Mouse (Mus musculus) hindbrain, embryonic 14.5 days (tissue): Measurements from ENCODE around the gene Fryl. TPM values are rescaled to one million over a fixed set of nuclear protein-coding genes. Genes with fewer than 3 reads are reported as not detected.

Source experiments
- ATAC-seq: fragments of 200-750 bp; cut with Nextera tagmentation; 2 replicates; pipeline ENCODE4 v1.8.0; 2017; ENCODE audit warnings: moderate number of reproducible peaks, mild to moderate bottlenecking, moderate TSS enrichment, moderate library complexity; ENCODE audit not compliant: low FRiP score
- DNase-seq: peaks from one replicate; pipeline ENCODE4 v3.0.0-alpha.2; 2015; ENCODE audit warnings: low spot score
- H3K27ac ChIP-seq: fragments of 300-500 bp; sonication (generic); 2 replicates; pipeline ENCODE4 v1.5.1; 2014; ENCODE audit warnings: mild to moderate bottlenecking, moderate library complexity
- H3K27me3 ChIP-seq: fragments of 300-500 bp; sonication (generic); 2 replicates; pipeline ENCODE4 v1.6.1; 2014; ENCODE audit warnings: mild to moderate bottlenecking, low read length, mixed read lengths; ENCODE audit not compliant: control insufficient read depth, insufficient read depth
- H3K36me3 ChIP-seq: fragments of 300-500 bp; sonication (generic); replicated peaks from 2 replicates; pipeline ENCODE4 v1.6.1; 2014; ENCODE audit not compliant: control insufficient read depth, insufficient read depth
- H3K4me1 ChIP-seq: fragments of 300-500 bp; sonication (generic); replicated peaks from 2 replicates; pipeline ENCODE4 v1.6.1; 2014; ENCODE audit warnings: antibody characterized with exemption, low read length, mixed read lengths; ENCODE audit not compliant: control insufficient read depth, insufficient read depth
- H3K4me2 ChIP-seq: fragments of 300-500 bp; sonication (generic); replicated peaks from 2 replicates; pipeline ENCODE4 v1.6.1; 2014; ENCODE audit warnings: mild to moderate bottlenecking, moderate library complexity
- H3K4me3 ChIP-seq: fragments of 300-500 bp; sonication (generic); replicated peaks from 2 replicates; pipeline ENCODE4 v1.5.1; 2014; ENCODE audit warnings: mild to moderate bottlenecking, low read length
- H3K9ac ChIP-seq: fragments of 300-500 bp; sonication (generic); 2 replicates; pipeline ENCODE4 v1.6.1; 2014
- H3K9me3 ChIP-seq: fragments of 300-500 bp; sonication (generic); 2 replicates; pipeline ENCODE4 v1.6.1; 2016; ENCODE audit warnings: low read length; ENCODE audit not compliant: control insufficient read depth
- WGBS: fragments of 180-500 bp; shearing (Covaris S2); extraction: QIAGEN DNeasy Blood & Tissue Kit; methylation state at CpG from one replicate; pipeline ENCODE4 v1.1.7; 2014; 5-methylcytosine and 5-hydroxymethylcytosine counted together
- polyA plus RNA-seq: library from polyadenylated mRNA; unstranded; fragments of >200 nt; fragmentation: Nextera tagmentation; extraction: Ambion mirVana; gene quantifications from 2 replicates; pipeline ENCODE4 v1.2.1, GENCODE M21; 2014

Gene Fryl
- polyA plus RNA-seq, 1 experiment from 2014 or later: 40.7 TPM

- ATAC-seq: peak; percentile 61; the same call in 1 of the 2 replicates
- WGBS: 62% methylated on average over 18 of the region's 18 CpGs
- H3K9ac ChIP-seq: peak overlapping the region; percentile 28; the same call in 1 of the 2 replicates
These were observed 88.2 kb downstream of the Fryl start for GRCm38 (mm10) chr5:73167976-73168768.

DNA sequence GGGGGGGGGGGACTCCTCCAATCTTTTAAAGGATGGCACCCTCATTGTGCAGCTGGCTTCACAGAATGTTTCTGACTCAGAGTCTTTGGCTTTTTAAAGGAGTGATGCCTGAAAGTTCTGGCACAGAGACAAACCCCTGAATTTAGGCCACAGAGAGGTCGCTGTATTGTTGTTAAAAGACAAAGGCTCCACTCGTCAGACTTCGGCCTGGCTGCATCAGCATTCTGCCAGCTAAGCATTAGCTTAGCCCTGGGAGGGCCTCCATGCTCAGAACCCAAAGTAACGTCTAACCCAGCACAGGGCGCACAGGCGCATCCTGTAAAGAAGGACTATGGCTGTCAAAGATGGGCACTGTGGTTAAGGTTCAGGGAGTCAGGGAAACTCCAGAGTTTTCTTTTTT lies 92.4 kb downstream of the Fryl start:
- Histone ChIP-seq H3K27me3 (no peaks in the 10 kb centered on the region), H3K4me2 (no peak overlapping the region), H3K36me3 (no peaks in the 10 kb centered on the region), H3K4me1 (peaks cover 22% of the 10 kb centered on the region), H3K9me3 (no peaks in the 10 kb centered on the region), H3K4me3 (no peak overlapping the region), H3K27ac (no peak overlapping the region), H3K9ac (no peak overlapping the region)
- DNase-seq (no peak), ATAC-seq (no peak)
- WGBS: 24% methylated on average over 6 of the region's 6 CpGs

More at GRCm38 (mm10) chr5:73167976-73168768, 88.2 kb downstream of the Fryl start:
- Histone ChIP-seq H3K4me3 (no peak overlapping the region), H3K27me3 (no peaks in the 10 kb centered on the region), H3K36me3 (no peaks in the 10 kb centered on the region), H3K27ac (peak overlapping the region; percentile 47), H3K4me2 (peak overlapping the region; percentile 34), H3K4me1 (peaks cover 25% of the 10 kb centered on the region), H3K9me3 (no peaks in the 10 kb centered on the region)
- peak; percentile 58 for DNase-seq

DNA sequence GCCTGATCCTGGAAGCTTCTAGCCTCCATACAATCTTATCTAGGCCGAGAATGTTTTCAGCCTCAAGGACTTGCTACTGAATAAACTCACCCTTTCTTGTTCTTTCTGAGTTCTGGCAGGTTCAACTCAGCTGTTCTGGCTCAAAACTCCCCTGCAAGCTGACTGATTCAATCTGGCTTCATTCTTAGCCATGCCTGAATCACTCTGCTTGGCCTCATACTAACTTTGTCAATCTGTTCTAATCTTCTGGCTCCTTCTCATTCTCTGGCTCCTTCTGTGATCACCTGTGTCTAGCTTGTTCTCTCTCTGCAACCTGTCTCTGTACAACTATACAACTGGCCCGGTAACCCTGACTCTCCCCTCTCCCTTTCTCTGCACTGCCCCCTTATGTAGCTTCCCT lies 93.9 kb downstream of the Fryl start:
- WGBS: 81% methylated on average over 2 of the region's 2 CpGs
- Histone ChIP-seq H3K36me3 (no peaks in the 10 kb centered on the region), H3K4me3 (no peak overlapping the region), H3K9me3 (no peaks in the 10 kb centered on the region), H3K27me3 (no peaks in the 10 kb centered on the region), H3K4me1 (peaks cover 8% of the 10 kb centered on the region; the same call in 1 of the 2 replicates), H3K4me2 (no peak overlapping the region), H3K9ac (no peak overlapping the region), H3K27ac (no peak overlapping the region)
- DNase-seq: no peak
- no peak for ATAC-seq

DNA sequence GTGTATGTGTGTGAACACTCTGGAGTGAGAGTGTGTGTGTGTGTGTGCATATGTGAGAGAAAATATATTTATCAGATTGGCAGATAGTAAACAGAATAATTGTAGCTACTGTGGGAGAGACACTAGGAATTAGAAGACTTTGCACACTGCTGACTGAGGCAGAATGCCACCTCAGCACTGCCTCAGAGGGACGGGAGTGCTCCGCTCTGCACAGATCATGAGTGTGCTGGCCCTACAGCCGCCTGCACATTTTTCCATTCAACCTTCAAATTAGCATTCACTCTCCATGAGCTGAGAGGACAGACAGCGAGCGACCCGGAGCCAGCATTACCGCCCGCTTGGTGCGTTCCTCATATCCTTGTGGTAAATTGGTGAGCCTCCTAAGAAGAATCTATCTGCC lies 96.0 kb downstream of the Fryl start:
- Histone ChIP-seq H3K4me3 (no peak overlapping the region), H3K9ac (no peak overlapping the region), H3K4me2 (no peak overlapping the region), H3K36me3 (no peaks in the 10 kb centered on the region), H3K9me3 (no peaks in the 10 kb centered on the region), H3K27me3 (no peaks in the 10 kb centered on the region), H3K4me1 (peaks cover 6% of the 10 kb centered on the region; the same call in 1 of the 2 replicates), H3K27ac (no peak overlapping the region)
- ATAC-seq: peak; percentile 36; the same call in 1 of the 2 replicates
- WGBS: 42% methylated on average over 9 of the region's 9 CpGs
- no peak for DNase-seq

DNA sequence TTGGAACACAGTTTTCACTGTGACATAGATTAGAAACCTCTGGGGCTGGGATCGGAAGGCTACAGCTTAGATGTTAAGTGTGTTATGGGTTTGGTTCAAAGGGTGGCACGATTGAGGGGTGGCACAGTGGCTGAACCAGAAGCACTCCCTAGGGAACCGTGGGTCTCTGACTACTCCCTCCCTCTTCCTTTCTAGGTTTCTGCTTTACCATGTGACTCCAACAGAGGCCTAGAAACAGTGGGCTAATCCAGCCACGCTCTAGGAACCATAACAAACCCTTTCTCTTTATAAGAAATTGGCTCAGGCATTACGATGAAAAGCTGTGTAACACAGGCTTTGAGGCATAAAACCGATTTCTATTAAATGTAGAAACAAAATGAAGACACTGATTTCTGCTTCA lies 98.9 kb downstream of the Fryl start:
- H3K4me1 ChIP-seq: no peaks in the 10 kb centered on the region
- H3K27me3 ChIP-seq: no peaks in the 10 kb centered on the region
- WGBS: 82% methylated on average over 6 of the region's 6 CpGs
- no peaks in the 10 kb centered on the region for H3K9me3 ChIP-seq
- H3K4me2 ChIP-seq: no peak overlapping the region
- DNase-seq (no peak), ATAC-seq (no peak)
- peak overlapping the region; percentile 43; the same call in 1 of the 2 replicates for H3K27ac ChIP-seq
- H3K4me3 ChIP-seq: no peak overlapping the region
- H3K9ac ChIP-seq: no peak overlapping the region
- H3K36me3 ChIP-seq: no peaks in the 10 kb centered on the region

GRCm38 (mm10) chr5:73157009-73157408 lies 99.4 kb downstream of the Fryl start:
- no peaks in the 10 kb centered on the region for H3K36me3 ChIP-seq
- H3K4me2 ChIP-seq: no peak overlapping the region
- H3K27ac ChIP-seq: no peak overlapping the region
- H3K9me3 ChIP-seq: no peaks in the 10 kb centered on the region
- no peak overlapping the region for H3K9ac ChIP-seq
- WGBS: 83% methylated on average over 5 of the region's 5 CpGs
- H3K4me3 ChIP-seq: no peak overlapping the region
- DNase-seq: no peak
- no peaks in the 10 kb centered on the region for H3K27me3 ChIP-seq
- ATAC-seq: no peak
- no peaks in the 10 kb centered on the region for H3K4me1 ChIP-seq

DNA sequence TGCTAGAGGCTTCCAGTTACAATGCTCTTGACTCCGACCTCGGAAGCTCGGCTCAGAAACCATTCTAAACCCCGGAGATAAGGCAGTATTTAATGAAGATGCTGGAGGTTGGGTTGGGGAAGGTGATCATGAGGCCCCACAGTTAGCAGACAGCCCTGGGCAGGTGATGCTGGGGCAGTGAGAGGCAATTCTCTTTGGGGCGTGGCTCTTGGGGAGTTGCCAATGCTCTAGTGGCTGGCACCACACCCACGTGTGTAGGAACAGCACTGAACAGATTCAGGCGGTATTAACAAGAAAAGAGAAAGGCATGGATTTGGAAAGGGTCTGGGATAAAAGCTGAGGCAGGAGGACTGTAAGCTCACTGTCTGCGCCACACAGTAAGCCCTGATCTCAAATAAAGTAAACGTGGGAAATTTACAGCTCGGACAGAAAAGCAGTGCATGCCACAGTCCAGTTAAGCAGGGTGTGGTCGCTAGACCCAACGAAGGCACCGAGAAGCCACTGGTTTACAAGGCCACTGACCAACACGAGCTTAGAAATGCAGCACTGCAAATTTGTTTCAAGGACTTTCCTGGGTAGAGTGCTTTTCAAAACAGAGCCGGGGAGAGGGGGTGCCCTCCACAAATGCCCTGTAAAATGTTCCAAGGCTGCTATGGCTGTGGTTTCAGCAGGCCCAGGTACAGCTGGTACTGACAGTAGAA lies 100.0 kb downstream of the Fryl start:
- ATAC-seq: no peak
- WGBS: 86% methylated on average over 15 of the region's 15 CpGs
- H3K9ac ChIP-seq: no peak overlapping the region

GRCm38 (mm10) chr5:73153802-73154465 lies 102.5 kb downstream of the Fryl start:
- H3K27me3 ChIP-seq: no peaks in the 10 kb centered on the region
- H3K4me1 ChIP-seq: no peaks in the 10 kb centered on the region
- H3K4me3 ChIP-seq: no peak overlapping the region
- H3K4me2 ChIP-seq: no peak overlapping the region
- DNase-seq (no peak), ATAC-seq (no peak)
- H3K9me3 ChIP-seq: no peaks in the 10 kb centered on the region
- no peak overlapping the region for H3K9ac ChIP-seq
- 91% methylated on average over 14 of the region's 14 CpGs for WGBS
- H3K36me3 ChIP-seq: no peaks in the 10 kb centered on the region
- no peak overlapping the region for H3K27ac ChIP-seq

More for the DNA sequence above, 100.0 kb downstream of the Fryl start:
- Histone ChIP-seq H3K4me2 (no peak overlapping the region), H3K36me3 (no peaks in the 10 kb centered on the region), H3K27me3 (no peaks in the 10 kb centered on the region), H3K4me3 (no peak overlapping the region), H3K4me1 (no peaks in the 10 kb centered on the region), H3K27ac (no peak overlapping the region), H3K9me3 (no peaks in the 10 kb centered on the region)
- no peak for DNase-seq

- Histone ChIP-seq H3K4me3 (no peak overlapping the region), H3K4me1 (no peaks in the 10 kb centered on the region), H3K4me2 (no peak overlapping the region), H3K27me3 (no peaks in the 10 kb centered on the region), H3K36me3 (peaks cover 2% of the 10 kb centered on the region; the same call in 1 of the 2 replicates), H3K9me3 (no peaks in the 10 kb centered on the region), H3K9ac (no peak overlapping the region), H3K27ac (no peak overlapping the region)
- DNase-seq: no peak
- no peak for ATAC-seq
These were observed 104.2 kb downstream of the Fryl start for GRCm38 (mm10) chr5:73152206-73152605.
